Mouse (Mus musculus): ENCODE measurements at regions not wholly inside any gene's neighbourhood (a gene's known extent, or its start where the extent isn't known, plus 50 kb on each side); places are given as distances from the start of the nearest gene placed in this dataset.

GRCm38 (mm10) chr1:191486766-191487165 is 83.7 kb upstream of the Ppp2r5a start:
- 74% methylated on average over 6 of the region's 6 CpGs for WGBS
- Histone ChIP-seq H3K4me3 (replicated peaks; ENCODE audit: insufficient read depth, low read depth, low read length) (no peak overlapping the region), H3K27me3 (ENCODE audit: control insufficient read depth, insufficient read depth, low read length) (no peaks in the 10 kb centered on the region), H3K27ac (ENCODE audit: insufficient read depth, low read length) (no peak overlapping the region), H3K4me1 (ENCODE audit: control insufficient read depth, insufficient read depth, low read length) (peaks cover 22% of the 10 kb centered on the region)
- no peak for TF ChIP-seq POLR2A (IDR thresholded peaks at IDR 0.05; ENCODE audit: borderline replicate concordance, insufficient read depth, low read length)
- TF ChIP-seq CTCF (IDR thresholded peaks at IDR 0.05; ENCODE audit: borderline replicate concordance, insufficient read depth, low read depth, low read length), result no peak
- DNase-seq, result no peak

GRCm38 (mm10) chr1:191484726-191485425 is 81.8 kb upstream of the Ppp2r5a start:
- TF ChIP-seq POLR2A (IDR thresholded peaks at IDR 0.05; ENCODE audit: borderline replicate concordance, insufficient read depth, low read length) (no peak), CTCF (IDR thresholded peaks at IDR 0.05; ENCODE audit: borderline replicate concordance, insufficient read depth, low read depth, low read length) (no peak)
- DNase-seq, result peak; percentile 94
- H3K27ac ChIP-seq (ENCODE audit: insufficient read depth, low read length), result no peak overlapping the region
- 25% methylated on average over 8 of the region's 8 CpGs for WGBS
- H3K4me3 ChIP-seq (replicated peaks; ENCODE audit: insufficient read depth, low read depth, low read length), result no peak overlapping the region
- peaks cover 22% of the 10 kb centered on the region for H3K4me1 ChIP-seq (ENCODE audit: control insufficient read depth, insufficient read depth, low read length)
- no peaks in the 10 kb centered on the region for H3K27me3 ChIP-seq (ENCODE audit: control insufficient read depth, insufficient read depth, low read length)

- H3K27me3 ChIP-seq (ENCODE audit: control insufficient read depth, insufficient read depth, low read length), result no peaks in the 10 kb centered on the region
- 80% methylated on average over 13 of the region's 13 CpGs for WGBS
- TF ChIP-seq CTCF (IDR thresholded peaks at IDR 0.05; ENCODE audit: borderline replicate concordance, insufficient read depth, low read depth, low read length) (no peak), POLR2A (IDR thresholded peaks at IDR 0.05; ENCODE audit: borderline replicate concordance, insufficient read depth, low read length) (no peak)
- peaks cover 14% of the 10 kb centered on the region for H3K4me1 ChIP-seq (ENCODE audit: control insufficient read depth, insufficient read depth, low read length)
- no peak overlapping the region for H3K4me3 ChIP-seq (replicated peaks; ENCODE audit: insufficient read depth, low read depth, low read length)
- no peak overlapping the region for H3K27ac ChIP-seq (ENCODE audit: insufficient read depth, low read length)
- DNase-seq, result no peak
Observed at GRCm38 (mm10) chr1:191479906-191480379, 76.9 kb upstream of the Ppp2r5a start.

- 16% methylated on average over 5 of the region's 5 CpGs for WGBS
- no peak overlapping the region for H3K4me3 ChIP-seq (replicated peaks; ENCODE audit: insufficient read depth, low read depth, low read length)
- no peaks in the 10 kb centered on the region for H3K27me3 ChIP-seq (ENCODE audit: control insufficient read depth, insufficient read depth, low read length)
- peak in 1 of 2 experiments; percentile 15 for DNase-seq
- TF ChIP-seq POLR2A (IDR thresholded peaks at IDR 0.05; ENCODE audit: borderline replicate concordance, insufficient read depth, low read length) (no peak), CTCF (IDR thresholded peaks at IDR 0.05; ENCODE audit: borderline replicate concordance, insufficient read depth, low read depth, low read length) (no peak)
- H3K27ac ChIP-seq (ENCODE audit: insufficient read depth, low read length), result no peak overlapping the region
- peaks cover 7% of the 10 kb centered on the region for H3K4me1 ChIP-seq (ENCODE audit: control insufficient read depth, insufficient read depth, low read length)
Observed at GRCm38 (mm10) chr1:191472551-191472950, 69.5 kb upstream of the Ppp2r5a start.

- Histone ChIP-seq H3K4me1 (ENCODE audit: control insufficient read depth, insufficient read depth, low read length) (peaks cover 7% of the 10 kb centered on the region), H3K4me3 (replicated peaks; ENCODE audit: insufficient read depth, low read depth, low read length) (no peak overlapping the region), H3K27ac (ENCODE audit: insufficient read depth, low read length) (no peak overlapping the region), H3K27me3 (ENCODE audit: control insufficient read depth, insufficient read depth, low read length) (no peaks in the 10 kb centered on the region)
- 93% methylated on average over 2 of the region's 2 CpGs for WGBS
- TF ChIP-seq CTCF (IDR thresholded peaks at IDR 0.05; ENCODE audit: borderline replicate concordance, insufficient read depth, low read depth, low read length), result no peak
- no peak for DNase-seq
Observed at GRCm38 (mm10) chr1:191471489-191471888, 68.4 kb upstream of the Ppp2r5a start.

GRCm38 (mm10) chr1:191470190-191470985 is 67.3 kb upstream of the Ppp2r5a start:
- H3K27ac ChIP-seq (ENCODE audit: insufficient read depth, low read length), result no peak overlapping the region
- no peak for TF ChIP-seq CTCF (IDR thresholded peaks at IDR 0.05; ENCODE audit: borderline replicate concordance, insufficient read depth, low read depth, low read length)
- peak in 1 of 2 experiments; percentile 30 for DNase-seq
- H3K4me3 ChIP-seq (replicated peaks; ENCODE audit: insufficient read depth, low read depth, low read length), result no peak overlapping the region
- H3K4me1 ChIP-seq (ENCODE audit: control insufficient read depth, insufficient read depth, low read length), result peaks cover 7% of the 10 kb centered on the region
- no peaks in the 10 kb centered on the region for H3K27me3 ChIP-seq (ENCODE audit: control insufficient read depth, insufficient read depth, low read length)
- 59% methylated on average over 13 of the region's 13 CpGs for WGBS

GRCm38 (mm10) chr1:191468837-191469529 is 65.9 kb upstream of the Ppp2r5a start:
- Histone ChIP-seq H3K27ac (ENCODE audit: insufficient read depth, low read length) (peak overlapping the region; percentile 69; the same call in 1 of the 2 replicates), H3K27me3 (ENCODE audit: control insufficient read depth, insufficient read depth, low read length) (no peaks in the 10 kb centered on the region), H3K4me1 (ENCODE audit: control insufficient read depth, insufficient read depth, low read length) (peaks cover 7% of the 10 kb centered on the region), H3K4me3 (replicated peaks; ENCODE audit: insufficient read depth, low read depth, low read length) (no peak overlapping the region)
- DNase-seq, result peak in 1 of 2 experiments; percentile 24
- TF ChIP-seq CTCF (IDR thresholded peaks at IDR 0.05; ENCODE audit: borderline replicate concordance, insufficient read depth, low read depth, low read length) (no peak), POLR2A (IDR thresholded peaks at IDR 0.05; ENCODE audit: borderline replicate concordance, insufficient read depth, low read length) (no peak)
- 75% methylated on average over 4 of the region's 4 CpGs for WGBS
